Mouse (Mus musculus): ENCODE measurements around the gene Rac3. TPM values are rescaled to one million over a fixed set of nuclear protein-coding genes. Genes with fewer than 3 reads are reported as not detected.

Rac3 gene
- polyA plus RNA-seq, 1 experiment from 2014 or later = 12.1 TPM

DNA sequence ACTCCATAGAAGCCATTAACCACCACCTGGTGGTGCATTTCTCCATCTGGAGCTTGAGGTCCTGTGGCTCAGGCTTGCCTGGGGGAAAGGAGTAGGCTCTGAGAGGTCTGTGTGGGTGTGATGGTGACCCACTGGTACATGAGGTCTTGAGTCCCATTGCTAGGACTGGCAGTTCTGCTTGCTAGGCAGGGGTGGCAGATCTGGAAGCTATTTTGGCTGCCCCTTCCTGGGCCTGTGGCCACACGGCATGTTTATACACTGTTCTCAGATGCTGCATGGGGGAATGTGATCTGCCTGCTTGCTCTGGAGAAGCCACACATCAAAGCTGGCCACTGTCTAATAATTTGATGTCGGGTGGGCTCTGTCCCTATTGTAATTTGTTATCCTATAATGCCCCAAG lies 37.2 kb upstream of the Rac3 start:
- Histone ChIP-seq H3K27ac (ENCODE audit: low read depth, low read length) (no peak overlapping the region), H3K4me1 (ENCODE audit: control insufficient read depth, insufficient read depth, low read length) (0 out of 2 replicates have a peak, but pooled peaks cover 3% of the 10 kb centered on the region), H3K27me3 (ENCODE audit: control insufficient read depth, insufficient read depth, low read length) (no peaks in the 10 kb centered on the region), H3K4me2 (ENCODE audit: low read depth) (no peak overlapping the region), H3K36me3 (ENCODE audit: control insufficient read depth, insufficient read depth, low read length) (peaks cover 19% of the 10 kb centered on the region), H3K9ac (ENCODE audit: low read length) (no peak overlapping the region), H3K9me3 (ENCODE audit: control insufficient read depth, low read length) (no peaks in the 10 kb centered on the region), H3K4me3 (ENCODE audit: low read depth, low read length) (no peak overlapping the region)
- no peak for ATAC-seq (ENCODE audit: insufficient read depth, low FRiP score, low TSS enrichment)
- DNase-seq (ENCODE audit: low spot score) = no peak
- 91% methylated on average over 2 of the region's 2 CpGs for WGBS

DNA sequence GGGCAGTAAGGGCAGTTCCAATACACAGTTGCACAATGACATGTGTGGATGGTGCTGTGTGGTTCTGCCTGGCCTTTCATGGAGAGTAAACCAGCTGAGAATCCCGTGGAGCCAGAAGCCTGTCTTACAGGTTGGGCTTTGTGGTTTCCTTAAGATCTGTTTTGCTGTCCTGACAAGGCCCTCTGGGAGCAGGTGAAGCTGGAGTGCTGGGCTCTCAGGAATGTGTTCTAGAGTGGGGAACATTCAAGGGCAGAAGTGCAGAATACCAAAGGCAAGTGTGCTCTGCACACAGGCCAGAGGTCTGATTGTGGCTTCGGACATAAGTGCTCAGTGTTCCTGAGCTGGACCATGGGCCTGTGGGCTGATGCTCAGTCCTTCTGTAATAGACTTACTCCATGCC lies 36.6 kb upstream of the Rac3 start:
- 89% methylated on average over 2 of the region's 2 CpGs for WGBS

DNA sequence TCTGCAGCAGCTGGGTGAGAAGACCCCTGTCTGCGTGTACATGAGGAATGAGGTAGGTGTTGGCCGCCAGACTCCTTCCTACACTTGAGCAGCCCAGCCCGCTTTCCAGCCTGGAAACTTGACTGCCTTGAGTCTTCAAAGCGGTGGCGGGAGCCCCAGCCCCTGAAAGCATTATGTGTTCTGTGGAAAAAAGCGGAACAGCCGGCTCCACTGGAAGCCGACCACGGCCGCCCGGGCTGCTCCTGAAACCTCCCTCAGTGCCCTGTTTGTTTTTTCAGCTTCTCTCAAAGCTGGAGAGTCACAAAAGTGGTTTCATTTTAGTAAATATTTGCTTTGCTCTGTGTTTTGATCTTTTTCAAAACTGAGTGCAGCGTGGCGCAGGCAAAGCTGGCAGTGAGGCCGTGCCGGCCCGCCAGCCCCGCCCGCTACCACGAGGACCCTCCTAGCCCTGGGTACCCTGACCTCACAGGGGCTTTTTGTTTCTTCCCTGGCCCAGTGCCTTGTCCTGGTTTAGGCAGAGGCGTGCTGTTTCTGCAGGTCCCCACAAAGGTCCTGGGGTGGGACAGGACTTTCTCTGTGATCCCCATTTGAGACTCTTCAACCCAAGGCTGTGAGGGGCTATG lies 34.5 kb upstream of the Rac3 start:
- 70% methylated on average over 20 of the region's 20 CpGs for WGBS

More for the DNA sequence above, 36.6 kb upstream of the Rac3 start:
- H3K36me3 ChIP-seq (ENCODE audit: control insufficient read depth, insufficient read depth, low read length) = peaks cover 20% of the 10 kb centered on the region
- H3K4me1 ChIP-seq (ENCODE audit: control insufficient read depth, insufficient read depth, low read length) = 0 out of 2 replicates have a peak, but pooled peaks cover 3% of the 10 kb centered on the region
- H3K27me3 ChIP-seq (ENCODE audit: control insufficient read depth, insufficient read depth, low read length) = no peaks in the 10 kb centered on the region
- no peaks in the 10 kb centered on the region for H3K9me3 ChIP-seq (ENCODE audit: control insufficient read depth, low read length)
- no peak overlapping the region for H3K27ac ChIP-seq (ENCODE audit: low read depth, low read length)
- DNase-seq (ENCODE audit: low spot score) (no peak), ATAC-seq (ENCODE audit: insufficient read depth, low FRiP score, low TSS enrichment) (no peak)
- no peak overlapping the region for H3K4me2 ChIP-seq (ENCODE audit: low read depth)
- H3K4me3 ChIP-seq (ENCODE audit: low read depth, low read length) = no peak overlapping the region
- H3K9ac ChIP-seq (ENCODE audit: low read length) = no peak overlapping the region

DNA sequence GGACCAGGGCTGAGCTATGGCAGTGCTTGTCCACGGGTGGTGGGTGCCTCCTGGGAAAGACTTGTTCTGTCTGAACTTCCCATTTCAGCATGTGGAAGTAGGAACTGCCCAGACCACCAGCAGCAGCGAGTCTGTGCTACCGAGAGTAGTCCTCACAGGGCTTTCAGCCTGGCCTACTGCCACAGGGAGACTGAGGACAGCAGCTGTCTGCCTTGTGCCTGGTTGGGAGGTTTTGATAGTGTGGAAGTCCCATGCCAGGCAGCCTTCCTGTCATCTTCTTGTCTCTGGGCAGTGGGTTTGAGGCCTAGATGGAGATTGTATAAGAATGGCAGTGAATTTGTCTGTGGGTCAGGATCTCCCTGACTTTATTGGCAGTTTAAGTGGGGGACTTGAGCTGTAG lies 31.9 kb upstream of the Rac3 start:
- Histone ChIP-seq H3K9me3 (ENCODE audit: control insufficient read depth, low read length) (no peaks in the 10 kb centered on the region), H3K4me2 (ENCODE audit: low read depth) (no peak overlapping the region), H3K27me3 (ENCODE audit: control insufficient read depth, insufficient read depth, low read length) (no peaks in the 10 kb centered on the region), H3K36me3 (ENCODE audit: control insufficient read depth, insufficient read depth, low read length) (peaks cover 18% of the 10 kb centered on the region), H3K4me3 (ENCODE audit: low read depth, low read length) (no peak overlapping the region), H3K27ac (ENCODE audit: low read depth, low read length) (no peak overlapping the region), H3K4me1 (ENCODE audit: control insufficient read depth, insufficient read depth, low read length) (peaks cover 3% of the 10 kb centered on the region; the same call in 1 of the 2 replicates), H3K9ac (ENCODE audit: low read length) (no peak overlapping the region)
- DNase-seq (ENCODE audit: low spot score) = no peak
- ATAC-seq (ENCODE audit: insufficient read depth, low FRiP score, low TSS enrichment) = no peak
- 88% methylated on average over 3 of the region's 3 CpGs for WGBS

More for the DNA sequence above, 34.5 kb upstream of the Rac3 start:
- no peak for ATAC-seq (ENCODE audit: insufficient read depth, low FRiP score, low TSS enrichment)
- Histone ChIP-seq H3K27me3 (ENCODE audit: control insufficient read depth, insufficient read depth, low read length) (no peaks in the 10 kb centered on the region), H3K9me3 (ENCODE audit: control insufficient read depth, low read length) (no peaks in the 10 kb centered on the region), H3K36me3 (ENCODE audit: control insufficient read depth, insufficient read depth, low read length) (peaks cover 15% of the 10 kb centered on the region), H3K4me2 (ENCODE audit: low read depth) (no peak overlapping the region), H3K4me3 (ENCODE audit: low read depth, low read length) (no peak overlapping the region), H3K4me1 (ENCODE audit: control insufficient read depth, insufficient read depth, low read length) (0 out of 2 replicates have a peak, but pooled peaks cover 3% of the 10 kb centered on the region), H3K27ac (ENCODE audit: low read depth, low read length) (no peak overlapping the region), H3K9ac (ENCODE audit: low read length) (no peak overlapping the region)
- peak; percentile 44 for DNase-seq (ENCODE audit: low spot score)

DNA sequence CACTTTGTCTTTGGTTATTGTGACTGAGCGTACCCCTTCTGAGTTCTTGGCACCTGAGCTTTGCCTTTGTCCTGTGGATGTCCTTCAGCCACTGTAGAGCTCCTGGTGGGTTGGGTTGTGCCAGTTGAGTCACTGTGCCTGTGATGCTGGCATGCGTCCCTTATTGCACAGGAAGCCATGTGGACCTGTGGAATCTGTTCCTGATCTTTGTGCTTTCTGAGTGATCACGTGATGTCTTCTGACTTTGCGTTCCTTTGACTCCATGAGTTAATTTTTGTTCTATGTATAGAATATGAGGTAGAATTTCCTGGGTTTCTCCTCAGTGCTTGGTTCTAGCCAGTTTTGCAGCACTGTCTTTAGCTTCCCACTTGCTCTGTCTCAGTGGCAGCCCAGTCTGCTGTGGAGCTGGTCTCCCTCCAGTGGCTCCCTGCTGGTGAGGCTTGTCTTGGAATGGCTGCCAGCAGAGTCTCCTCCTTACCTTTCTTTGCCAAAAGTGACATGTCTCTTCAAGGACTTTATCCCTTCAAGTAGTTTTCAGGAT lies 28.7 kb upstream of the Rac3 start:
- WGBS = 94% methylated on average over 4 of the region's 4 CpGs
- peaks cover 17% of the 10 kb centered on the region for H3K4me1 ChIP-seq (ENCODE audit: control insufficient read depth, insufficient read depth, low read length)

DNA sequence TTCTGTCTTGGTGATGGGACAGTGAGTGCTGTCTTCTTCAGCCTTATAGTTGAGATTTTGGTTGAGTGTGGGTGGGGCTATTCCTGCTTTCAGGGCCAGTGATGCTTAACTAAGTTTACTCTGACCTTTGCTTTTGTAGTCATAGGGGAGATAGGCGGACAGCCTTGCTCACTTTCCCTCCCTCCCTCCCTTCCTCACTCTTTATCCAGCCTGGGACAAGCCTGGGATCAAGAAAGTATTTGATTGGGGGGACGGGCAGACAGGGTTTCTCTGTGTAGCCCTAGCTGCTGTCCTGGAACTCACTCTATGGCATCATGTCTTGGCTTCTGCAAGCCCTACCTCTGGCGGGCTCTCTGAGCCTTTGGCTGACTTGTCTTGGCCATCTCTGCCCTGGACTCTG lies 27.8 kb upstream of the Rac3 start:
- Histone ChIP-seq H3K36me3 (ENCODE audit: control insufficient read depth, insufficient read depth, low read length) (peaks cover 10% of the 10 kb centered on the region), H3K4me1 (ENCODE audit: control insufficient read depth, insufficient read depth, low read length) (peaks cover 17% of the 10 kb centered on the region), H3K4me2 (ENCODE audit: low read depth) (no peak overlapping the region), H3K9me3 (ENCODE audit: control insufficient read depth, low read length) (no peaks in the 10 kb centered on the region), H3K9ac (ENCODE audit: low read length) (no peak overlapping the region), H3K4me3 (ENCODE audit: low read depth, low read length) (no peak overlapping the region), H3K27ac (ENCODE audit: low read depth, low read length) (no peak overlapping the region), H3K27me3 (ENCODE audit: control insufficient read depth, insufficient read depth, low read length) (no peaks in the 10 kb centered on the region)
- WGBS = 67% methylated on average over 3 of the region's 3 CpGs
- no peak for ATAC-seq (ENCODE audit: insufficient read depth, low FRiP score, low TSS enrichment)
- DNase-seq (ENCODE audit: low spot score) = no peak

More for the DNA sequence above, 28.7 kb upstream of the Rac3 start:
- Histone ChIP-seq H3K36me3 (ENCODE audit: control insufficient read depth, insufficient read depth, low read length) (peaks cover 11% of the 10 kb centered on the region), H3K27ac (ENCODE audit: low read depth, low read length) (no peak overlapping the region), H3K9me3 (ENCODE audit: control insufficient read depth, low read length) (no peaks in the 10 kb centered on the region), H3K4me3 (ENCODE audit: low read depth, low read length) (no peak overlapping the region), H3K27me3 (ENCODE audit: control insufficient read depth, insufficient read depth, low read length) (no peaks in the 10 kb centered on the region), H3K9ac (ENCODE audit: low read length) (no peak overlapping the region), H3K4me2 (ENCODE audit: low read depth) (no peak overlapping the region)
- DNase-seq (ENCODE audit: low spot score) (no peak), ATAC-seq (ENCODE audit: insufficient read depth, low FRiP score, low TSS enrichment) (no peak)

DNA sequence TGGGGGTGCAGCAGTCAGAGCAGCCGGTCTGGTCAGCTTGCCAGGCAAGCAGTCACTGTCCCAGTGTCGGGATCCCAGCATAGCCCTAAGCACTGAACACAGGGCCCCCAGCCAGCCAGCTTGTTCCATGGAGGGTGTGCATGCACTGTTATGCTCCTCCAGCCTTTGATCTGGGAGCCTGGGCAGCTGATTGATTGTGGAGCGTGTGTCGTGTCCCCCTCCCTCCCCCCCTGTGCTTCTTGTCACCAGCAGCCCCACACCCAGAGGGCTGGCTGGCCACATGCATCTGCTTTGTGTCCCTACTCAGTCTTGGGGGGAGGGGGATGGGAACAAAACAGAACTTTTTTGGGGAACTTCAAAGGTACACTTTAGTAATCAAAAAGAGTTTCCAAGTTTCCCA lies 26.1 kb upstream of the Rac3 start:
- H3K36me3 ChIP-seq (ENCODE audit: control insufficient read depth, insufficient read depth, low read length) = peaks cover 8% of the 10 kb centered on the region
- H3K4me1 ChIP-seq (ENCODE audit: control insufficient read depth, insufficient read depth, low read length) = peaks cover 17% of the 10 kb centered on the region
- peak overlapping the region; percentile 28 for H3K9ac ChIP-seq (ENCODE audit: low read length)
- H3K4me3 ChIP-seq (ENCODE audit: low read depth, low read length) = no peak overlapping the region
- no peaks in the 10 kb centered on the region for H3K9me3 ChIP-seq (ENCODE audit: control insufficient read depth, low read length)
- peak; percentile 83 for ATAC-seq (ENCODE audit: insufficient read depth, low FRiP score, low TSS enrichment)
- WGBS = 4% methylated on average over 4 of the region's 4 CpGs
- no peak overlapping the region for H3K4me2 ChIP-seq (ENCODE audit: low read depth)
- H3K27me3 ChIP-seq (ENCODE audit: control insufficient read depth, insufficient read depth, low read length) = no peaks in the 10 kb centered on the region
- H3K27ac ChIP-seq (ENCODE audit: low read depth, low read length) = peak overlapping the region; percentile 39; the same call in 1 of the 2 replicates
- DNase-seq (ENCODE audit: low spot score) = peak; percentile 62

DNA sequence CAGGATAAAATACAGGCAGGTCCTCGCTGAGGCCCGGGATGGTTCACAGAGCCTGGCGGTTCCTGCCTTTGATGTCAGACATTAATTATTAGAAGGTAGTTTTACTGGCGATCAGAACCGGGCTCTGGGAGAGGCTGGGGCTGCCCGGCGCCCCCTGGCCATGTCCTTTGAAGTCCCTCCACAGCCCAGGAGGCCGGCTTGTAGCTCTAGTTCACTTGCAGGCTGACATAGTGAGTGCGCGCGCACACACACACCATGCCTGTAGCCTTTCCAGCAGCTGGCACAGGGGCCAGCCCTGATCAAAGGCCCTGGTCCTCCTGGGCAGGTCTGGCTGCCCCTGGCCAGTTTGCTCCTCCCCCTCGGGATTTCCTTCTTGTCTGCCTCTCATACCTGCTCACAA lies 25.6 kb upstream of the Rac3 start:
- H3K4me2 ChIP-seq (ENCODE audit: low read depth) = no peak overlapping the region
- H3K27ac ChIP-seq (ENCODE audit: low read depth, low read length) = peak overlapping the region; percentile 47
- no peaks in the 10 kb centered on the region for H3K27me3 ChIP-seq (ENCODE audit: control insufficient read depth, insufficient read depth, low read length)
- H3K9ac ChIP-seq (ENCODE audit: low read length) = peak overlapping the region; percentile 29
- no peak overlapping the region for H3K4me3 ChIP-seq (ENCODE audit: low read depth, low read length)
- H3K36me3 ChIP-seq (ENCODE audit: control insufficient read depth, insufficient read depth, low read length) = peaks cover 8% of the 10 kb centered on the region
- ATAC-seq (ENCODE audit: insufficient read depth, low FRiP score, low TSS enrichment) (peak; percentile 68), DNase-seq (ENCODE audit: low spot score) (peak; percentile 54)
- no peaks in the 10 kb centered on the region for H3K9me3 ChIP-seq (ENCODE audit: control insufficient read depth, low read length)
- peaks cover 17% of the 10 kb centered on the region for H3K4me1 ChIP-seq (ENCODE audit: control insufficient read depth, insufficient read depth, low read length)
- 7% methylated on average over 12 of the region's 12 CpGs for WGBS

DNA sequence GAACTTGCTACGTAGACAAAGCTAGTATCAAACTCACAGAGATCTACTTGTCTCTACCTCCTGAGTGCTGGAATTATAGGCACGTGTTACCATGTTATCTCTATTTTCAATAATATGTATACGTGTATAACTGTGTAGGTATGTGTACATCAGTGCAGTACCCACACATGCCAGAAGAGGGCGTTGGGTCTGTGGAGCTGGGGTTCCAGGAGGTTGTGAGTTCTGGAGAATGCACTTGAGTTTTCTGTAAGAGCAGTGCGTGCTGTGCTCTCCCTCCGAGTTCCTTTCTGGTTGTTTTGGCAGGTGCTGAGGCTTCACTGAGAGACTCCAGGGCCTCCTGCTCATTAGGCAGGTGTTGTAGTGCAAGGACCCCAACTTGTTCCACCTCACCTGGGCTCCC lies 24.7 kb upstream of the Rac3 start:
- Histone ChIP-seq H3K4me3 (ENCODE audit: low read depth, low read length) (no peak overlapping the region), H3K4me1 (ENCODE audit: control insufficient read depth, insufficient read depth, low read length) (peaks cover 17% of the 10 kb centered on the region), H3K9me3 (ENCODE audit: control insufficient read depth, low read length) (no peaks in the 10 kb centered on the region), H3K27ac (ENCODE audit: low read depth, low read length) (no peak overlapping the region), H3K4me2 (ENCODE audit: low read depth) (no peak overlapping the region), H3K9ac (ENCODE audit: low read length) (no peak overlapping the region), H3K36me3 (ENCODE audit: control insufficient read depth, insufficient read depth, low read length) (peaks cover 14% of the 10 kb centered on the region), H3K27me3 (ENCODE audit: control insufficient read depth, insufficient read depth, low read length) (no peaks in the 10 kb centered on the region)
- ATAC-seq (ENCODE audit: insufficient read depth, low FRiP score, low TSS enrichment) = no peak
- DNase-seq (ENCODE audit: low spot score) = no peak
- WGBS = 89% methylated on average over 6 of the region's 6 CpGs

Data from neural tube, embryonic 11.5 days (tissue).